Mouse (Mus musculus) hindbrain, embryonic 12.5 days (tissue): ENCODE measurements around the gene Psmb8. TPM values are rescaled to one million over a fixed set of nuclear protein-coding genes. Genes with fewer than 3 reads are reported as not detected.
A peak's percentile ranks its signal among the peaks of the same experiment; 100 is the strongest.

Source experiments
- ATAC-seq: fragments of 200-750 bp; cut with Nextera tagmentation; 2 replicates; pipeline ENCODE4 v1.8.0; 2017; ENCODE audit warnings: moderate TSS enrichment; ENCODE audit not compliant: low FRiP score
- H3K27ac ChIP-seq: fragments of 300-500 bp; sonication (generic); 2 replicates; pipeline ENCODE4 v1.5.1; 2016; ENCODE audit warnings: mild to moderate bottlenecking
- H3K27me3 ChIP-seq: fragments of 300-500 bp; sonication (generic); 2 replicates; pipeline ENCODE4 v1.6.1; 2016; ENCODE audit warnings: mild to moderate bottlenecking
- H3K36me3 ChIP-seq: fragments of 300-500 bp; sonication (generic); 2 replicates; pipeline ENCODE4 v1.6.1; 2016; ENCODE audit warnings: mild to moderate bottlenecking
- H3K4me1 ChIP-seq: fragments of 300-500 bp; sonication (generic); 2 replicates; pipeline ENCODE4 v1.6.1; 2016
- H3K4me2 ChIP-seq: fragments of 300-500 bp; sonication (generic); replicated peaks from 2 replicates; pipeline ENCODE4 v1.6.1; 2016; ENCODE audit warnings: mild to moderate bottlenecking
- H3K4me3 ChIP-seq: fragments of 300-500 bp; sonication (generic); 2 replicates; pipeline ENCODE4 v1.5.1; 2016; ENCODE audit warnings: mild to moderate bottlenecking
- H3K9ac ChIP-seq: fragments of 300-500 bp; sonication (generic); 2 replicates; pipeline ENCODE4 v1.6.1; 2016; ENCODE audit warnings: mild to moderate bottlenecking, moderate library complexity
- H3K9me3 ChIP-seq: fragments of 300-500 bp; sonication (generic); replicated peaks from 2 replicates; pipeline ENCODE4 v1.6.1; 2016; ENCODE audit warnings: mild to moderate bottlenecking
- WGBS: fragments of 180-500 bp; shearing (Covaris S2); methylation state at CpG from one replicate; pipeline ENCODE4 v1.1.7; 2016; 5-methylcytosine and 5-hydroxymethylcytosine counted together
- polyA plus RNA-seq: library from polyadenylated mRNA; unstranded; fragments of >200 nt; fragmentation: Nextera tagmentation; extraction: Ambion mirVana; gene quantifications from 2 replicates; pipeline ENCODE4 v1.2.1, GENCODE M21; 2016

The Psmb8 gene
- polyA plus RNA-seq, 1 experiment from 2014 or later = 2.9 TPM

DNA sequence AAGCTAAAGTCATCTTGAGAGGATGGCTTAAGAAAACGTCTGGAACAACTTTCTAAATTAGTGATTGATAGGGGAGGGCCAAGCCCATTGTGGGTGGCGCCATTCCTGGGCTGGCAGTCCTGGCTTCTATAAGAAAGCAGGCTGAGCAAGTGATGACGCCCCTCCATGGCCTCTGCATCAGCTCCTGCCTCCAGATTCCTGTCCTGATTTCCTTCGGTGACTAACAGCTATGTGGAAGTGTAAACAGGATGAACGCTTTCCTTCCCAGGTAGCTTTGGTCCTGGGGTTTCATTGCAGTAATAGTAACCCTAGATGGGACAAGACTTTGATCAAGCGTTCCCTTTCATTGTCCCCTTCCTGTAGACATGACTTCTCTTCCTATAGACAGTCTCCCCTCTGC, 18.5 kb upstream of the Psmb8 start:
- peaks cover 14% of the 10 kb centered on the region for H3K27me3 ChIP-seq
- no peaks in the 10 kb centered on the region for H3K4me1 ChIP-seq
- no peaks in the 10 kb centered on the region for H3K36me3 ChIP-seq
- H3K27ac ChIP-seq = no peak overlapping the region
- no peak overlapping the region for H3K4me2 ChIP-seq
- H3K4me3 ChIP-seq = no peak overlapping the region
- WGBS = 71% methylated on average over 6 of the region's 6 CpGs
- no peak overlapping the region for H3K9ac ChIP-seq
- no peak for ATAC-seq
- H3K9me3 ChIP-seq = no peaks in the 10 kb centered on the region

DNA sequence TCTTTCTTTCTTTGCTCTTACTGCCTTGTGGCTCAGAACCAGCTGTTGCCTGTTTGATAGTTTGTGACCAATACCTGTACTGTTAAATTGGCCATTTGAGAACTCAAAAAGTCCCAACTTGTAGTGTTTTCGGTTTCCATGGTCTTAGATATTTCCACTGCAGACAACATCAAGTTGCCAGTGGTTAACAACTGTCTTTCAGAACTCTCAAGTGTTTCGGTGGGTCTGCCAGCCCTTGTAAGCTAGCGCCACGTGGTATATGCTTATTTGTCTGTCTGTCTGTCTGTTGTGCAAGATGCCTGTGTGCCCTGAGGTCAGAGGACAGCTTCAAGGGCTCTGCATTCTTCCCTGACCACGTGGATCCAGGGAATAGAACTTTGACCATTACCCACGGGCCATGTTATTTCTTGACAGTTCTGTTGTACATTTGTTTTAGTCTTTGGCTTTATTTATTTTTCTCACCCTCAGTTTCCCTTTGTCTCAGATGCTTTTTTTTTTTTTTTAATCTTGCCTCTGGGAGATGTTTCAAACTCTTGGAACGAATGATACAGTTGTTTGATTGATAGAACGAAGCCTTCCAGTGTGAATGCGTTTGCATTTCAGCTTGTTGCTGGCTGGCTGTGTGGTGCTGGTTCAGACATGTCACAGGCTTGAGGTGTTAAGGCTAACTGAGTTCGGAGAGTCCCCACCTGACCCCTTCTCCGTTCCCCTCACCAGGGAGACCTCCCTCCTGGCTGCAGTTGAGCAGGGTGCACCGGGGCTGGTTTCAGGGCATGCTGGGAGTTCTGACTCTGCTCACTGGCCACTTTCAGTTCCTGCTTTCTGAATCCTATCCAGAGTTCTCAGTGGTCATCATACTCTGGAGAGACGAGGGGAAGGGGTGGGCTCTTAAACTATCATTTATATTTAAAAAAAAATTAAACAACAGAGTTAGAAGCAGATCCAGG, 17.3 kb upstream of the Psmb8 start:
- Histone ChIP-seq H3K36me3 (no peaks in the 10 kb centered on the region), H3K9me3 (no peaks in the 10 kb centered on the region), H3K27me3 (peaks cover 20% of the 10 kb centered on the region), H3K9ac (no peak overlapping the region), H3K27ac (no peak overlapping the region), H3K4me3 (no peak overlapping the region), H3K4me2 (no peak overlapping the region), H3K4me1 (no peaks in the 10 kb centered on the region)
- no peak for ATAC-seq
- 77% methylated on average over 13 of the region's 13 CpGs for WGBS

DNA sequence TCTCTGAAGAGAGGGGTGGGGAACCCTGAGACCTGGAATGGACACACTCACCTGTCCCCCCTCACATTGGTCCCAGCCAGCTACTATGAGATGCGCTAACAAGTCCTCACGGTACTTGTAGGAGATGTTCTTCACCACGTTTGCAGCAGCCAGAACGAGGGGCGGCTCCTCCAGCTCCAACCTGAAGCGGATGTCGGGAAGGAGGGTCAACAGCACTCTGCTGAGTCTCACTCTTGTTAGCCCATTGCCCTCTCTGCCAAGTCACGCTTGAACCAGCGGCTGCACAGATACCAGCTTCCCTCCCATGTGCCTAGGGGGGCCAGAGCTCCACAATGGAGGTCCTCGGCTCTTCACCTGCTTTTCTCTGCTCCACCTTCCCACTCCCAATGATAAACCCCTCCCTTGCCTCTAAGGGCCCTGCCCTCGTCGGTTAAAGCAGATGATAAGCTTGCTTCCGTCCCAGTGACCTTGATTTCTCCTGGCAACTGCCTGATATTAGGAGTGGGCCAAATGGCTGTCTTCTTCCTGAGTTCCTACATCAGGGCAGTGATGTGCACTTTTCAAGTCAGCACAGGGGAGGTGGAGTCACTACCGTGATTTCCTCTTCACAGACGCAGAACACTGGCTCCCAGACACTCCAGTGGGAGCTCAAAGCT, 13.8 kb upstream of the Psmb8 start:
- Histone ChIP-seq H3K4me3 (no peak overlapping the region), H3K4me2 (no peak overlapping the region), H3K27ac (no peak overlapping the region), H3K9me3 (no peaks in the 10 kb centered on the region), H3K9ac (no peak overlapping the region), H3K36me3 (no peaks in the 10 kb centered on the region), H3K4me1 (peaks cover 17% of the 10 kb centered on the region), H3K27me3 (peaks cover 52% of the 10 kb centered on the region)
- WGBS = 84% methylated on average over 15 of the region's 15 CpGs
- ATAC-seq = no peak

DNA sequence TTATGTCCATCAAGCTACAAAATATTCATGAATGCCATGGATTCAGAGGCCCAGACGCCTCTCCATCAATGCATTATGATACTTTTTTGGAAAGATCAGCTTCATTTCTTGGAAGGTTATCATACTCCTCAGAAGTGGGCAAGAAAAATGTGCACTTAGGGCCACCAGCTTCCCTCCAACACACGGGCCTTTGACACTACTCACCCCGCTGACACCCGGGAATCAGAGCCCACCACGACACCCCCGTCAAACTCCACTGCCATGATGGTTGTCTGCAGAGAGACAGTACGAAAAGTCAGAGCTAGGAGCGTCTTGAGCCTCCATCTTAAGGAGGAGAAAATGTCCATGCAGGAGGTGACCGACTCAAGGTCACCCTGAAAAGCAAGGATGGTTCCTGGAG, 12.0 kb upstream of the Psmb8 start:
- no peak overlapping the region for H3K9ac ChIP-seq
- no peak overlapping the region for H3K27ac ChIP-seq
- H3K9me3 ChIP-seq = no peaks in the 10 kb centered on the region
- WGBS = 85% methylated on average over 9 of the region's 9 CpGs
- H3K4me2 ChIP-seq = no peak overlapping the region
- H3K27me3 ChIP-seq = peaks cover 71% of the 10 kb centered on the region
- ATAC-seq = no peak
- H3K4me1 ChIP-seq = peaks cover 17% of the 10 kb centered on the region
- H3K4me3 ChIP-seq = no peak overlapping the region
- no peaks in the 10 kb centered on the region for H3K36me3 ChIP-seq

DNA sequence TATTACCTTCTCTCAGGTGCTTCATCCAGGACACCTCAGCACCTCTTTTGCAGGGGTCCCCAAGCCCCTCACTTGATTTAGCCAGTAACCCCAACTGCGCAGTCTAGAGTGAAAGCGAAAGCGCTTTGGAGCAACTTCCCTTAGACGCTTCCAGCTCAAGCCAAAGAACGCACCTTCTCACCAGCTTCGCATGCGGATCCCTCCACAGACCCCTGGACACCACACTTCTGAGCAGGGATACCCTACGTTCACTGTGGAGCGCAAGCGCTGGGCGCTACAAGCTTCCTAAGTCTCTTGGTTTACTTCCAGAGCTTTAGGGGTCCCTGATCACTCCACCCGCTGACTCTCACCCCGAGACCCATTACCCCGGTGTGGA, 10.6 kb upstream of the Psmb8 start:
- Histone ChIP-seq H3K4me3 (peak overlapping the region; percentile 39), H3K27me3 (peaks cover 84% of the 10 kb centered on the region), H3K4me1 (peaks cover 17% of the 10 kb centered on the region), H3K27ac (no peak overlapping the region), H3K9ac (peak overlapping the region; percentile 47), H3K9me3 (no peaks in the 10 kb centered on the region), H3K4me2 (peak overlapping the region; percentile 84), H3K36me3 (no peaks in the 10 kb centered on the region)
- 2% methylated on average over 14 of the region's 14 CpGs for WGBS
- 0 out of 2 replicates have a peak, but pooled peaks have one; percentile 29 for ATAC-seq

DNA sequence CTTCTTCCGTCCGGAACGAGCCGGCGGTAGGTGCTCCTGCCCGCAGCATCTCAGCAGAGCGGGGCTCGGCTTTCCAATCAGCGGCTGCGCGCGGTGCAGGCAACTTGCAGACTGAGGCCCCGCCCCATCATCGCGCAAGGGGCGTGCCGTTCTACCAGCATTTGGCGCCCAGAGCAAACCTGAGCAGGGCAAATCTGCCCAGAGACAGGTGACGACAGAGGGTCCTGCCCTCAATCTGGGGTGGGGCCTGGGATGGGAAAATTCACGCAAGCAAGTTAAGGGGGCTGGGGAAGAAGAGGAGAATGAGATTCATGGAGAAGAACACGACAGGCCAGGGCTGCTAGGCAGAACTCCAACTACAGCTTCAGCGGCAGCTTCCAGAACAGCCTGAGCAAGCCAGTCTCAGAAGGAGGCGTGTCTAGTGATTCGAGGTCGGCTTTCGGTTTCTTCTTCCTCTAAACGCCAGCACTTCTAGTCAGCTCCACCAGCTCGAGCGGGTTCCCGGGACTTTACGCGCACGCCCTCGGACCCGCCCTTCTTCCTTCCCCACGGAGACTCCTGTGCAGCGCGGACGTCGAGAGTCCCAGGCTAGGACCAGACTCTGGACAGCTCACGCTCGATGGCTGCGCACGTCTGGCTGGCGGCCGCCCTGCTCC, 10.1 kb upstream of the Psmb8 start, which contains the start of the genes Tap1 and Psmb9:
Gene Tap1, plus strand, starts transcription at position 293 of the 656 bp plus-strand sequence.
Gene Psmb9, minus strand, starts transcription at position 504 of the 656 bp plus-strand sequence.
- Histone ChIP-seq H3K27me3 (peaks cover 89% of the 10 kb centered on the region), H3K4me1 (peaks cover 17% of the 10 kb centered on the region), H3K27ac (no peak within 1 kb of the TSS), H3K36me3 (no peaks in the 10 kb centered on the region), H3K9me3 (no peaks in the 10 kb centered on the region), H3K4me3 (peak within 1 kb of the TSS; percentile 39), H3K9ac (peak within 1 kb of the TSS; percentile 47), H3K4me2 (peak within 1 kb of the TSS; percentile 84)
- under 1% methylated on average over 46 of the region's 46 CpGs for WGBS
- ATAC-seq = peak; percentile 90

DNA sequence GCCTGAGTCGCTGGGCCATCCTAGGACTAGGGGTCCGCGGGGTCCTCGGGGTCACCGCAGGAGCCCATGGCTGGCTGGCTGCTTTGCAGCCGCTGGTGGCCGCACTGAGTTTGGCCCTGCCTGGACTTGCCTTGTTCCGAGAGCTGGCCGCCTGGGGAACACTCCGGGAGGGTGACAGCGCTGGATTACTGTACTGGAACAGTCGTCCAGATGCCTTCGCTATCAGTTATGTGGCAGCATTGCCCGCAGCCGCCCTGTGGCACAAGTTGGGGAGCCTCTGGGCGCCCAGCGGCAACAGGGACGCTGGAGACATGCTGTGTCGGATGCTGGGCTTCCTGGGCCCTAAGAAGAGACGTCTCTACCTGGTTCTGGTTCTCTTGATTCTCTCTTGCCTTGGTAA, 9.5 kb upstream of the Psmb8 start:
- no peak for ATAC-seq
- Histone ChIP-seq H3K36me3 (no peaks in the 10 kb centered on the region), H3K9ac (peak overlapping the region; percentile 45), H3K27me3 (peaks cover 96% of the 10 kb centered on the region), H3K4me2 (peak overlapping the region; percentile 84), H3K9me3 (no peaks in the 10 kb centered on the region), H3K27ac (no peak overlapping the region), H3K4me3 (peak overlapping the region; percentile 39), H3K4me1 (peaks cover 17% of the 10 kb centered on the region)
- 3% methylated on average over 20 of the region's 20 CpGs for WGBS

DNA sequence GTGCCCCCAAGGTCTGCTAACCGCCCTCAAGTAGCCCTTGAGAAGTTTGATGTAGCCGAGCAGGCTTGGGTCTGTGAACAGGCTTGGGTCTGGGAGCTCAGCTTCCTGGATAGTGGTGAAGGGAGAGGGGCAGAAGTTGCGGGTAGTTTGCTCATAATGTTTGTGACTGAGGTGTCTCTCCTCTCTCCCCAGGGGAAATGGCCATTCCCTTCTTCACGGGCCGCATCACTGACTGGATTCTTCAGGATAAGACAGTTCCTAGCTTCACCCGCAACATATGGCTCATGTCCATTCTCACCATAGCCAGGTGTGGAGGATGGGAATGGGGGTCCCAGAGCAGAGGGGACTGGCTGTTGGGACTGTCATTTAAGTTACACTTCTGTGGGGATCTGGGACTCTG, 8.5 kb upstream of the Psmb8 start:
- peaks cover 96% of the 10 kb centered on the region for H3K27me3 ChIP-seq
- WGBS = 77% methylated on average over 6 of the region's 6 CpGs
- no peaks in the 10 kb centered on the region for H3K36me3 ChIP-seq
- no peak overlapping the region for H3K4me3 ChIP-seq
- H3K9me3 ChIP-seq = no peaks in the 10 kb centered on the region
- no peak overlapping the region for H3K9ac ChIP-seq
- H3K4me2 ChIP-seq = no peak overlapping the region
- peaks cover 17% of the 10 kb centered on the region for H3K4me1 ChIP-seq
- no peak overlapping the region for H3K27ac ChIP-seq
- no peak for ATAC-seq

DNA sequence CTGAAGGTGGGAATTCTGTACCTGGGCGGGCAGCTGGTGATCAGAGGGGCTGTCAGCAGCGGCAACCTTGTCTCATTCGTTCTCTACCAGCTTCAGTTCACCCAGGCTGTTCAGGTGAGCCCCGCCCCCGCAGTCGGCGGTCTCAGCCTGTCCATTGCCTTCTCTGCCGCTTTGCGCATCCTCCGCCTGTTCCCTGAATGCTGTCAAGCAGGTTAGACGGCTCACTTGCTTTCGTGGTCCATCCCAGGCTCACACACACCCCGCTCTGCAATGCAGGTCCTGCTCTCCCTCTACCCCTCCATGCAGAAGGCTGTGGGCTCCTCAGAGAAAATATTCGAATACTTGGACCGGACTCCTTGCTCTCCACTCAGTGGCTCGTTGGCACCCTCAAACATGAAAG, 4.7 kb upstream of the Psmb8 start:
- Histone ChIP-seq H3K27ac (no peak overlapping the region), H3K4me1 (peaks cover 11% of the 10 kb centered on the region), H3K4me2 (no peak overlapping the region), H3K9ac (no peak overlapping the region), H3K36me3 (no peaks in the 10 kb centered on the region), H3K9me3 (no peaks in the 10 kb centered on the region), H3K4me3 (no peak overlapping the region), H3K27me3 (peaks cover 98% of the 10 kb centered on the region)
- ATAC-seq = no peak
- WGBS = 31% methylated on average over 16 of the region's 16 CpGs

DNA sequence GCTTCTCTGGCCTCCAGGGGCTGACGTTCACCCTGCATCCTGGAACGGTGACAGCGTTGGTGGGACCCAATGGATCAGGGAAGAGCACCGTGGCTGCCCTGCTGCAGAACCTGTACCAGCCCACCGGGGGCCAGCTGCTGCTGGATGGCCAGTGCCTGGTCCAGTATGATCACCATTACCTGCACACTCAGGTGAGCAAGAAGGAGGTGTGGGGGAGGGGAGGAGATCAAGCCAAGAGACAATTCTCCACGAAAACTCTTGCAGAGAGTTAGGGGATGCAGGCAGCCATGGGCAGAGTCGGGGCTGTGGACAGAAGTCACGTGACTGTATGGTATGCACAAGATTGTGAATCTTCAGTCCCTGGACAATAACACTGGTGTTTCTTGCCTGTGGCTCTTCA, 4.1 kb upstream of the Psmb8 start:
- Histone ChIP-seq H3K9me3 (no peaks in the 10 kb centered on the region), H3K36me3 (no peaks in the 10 kb centered on the region), H3K4me1 (peaks cover 12% of the 10 kb centered on the region), H3K4me3 (no peak overlapping the region), H3K27me3 (peaks cover 98% of the 10 kb centered on the region), H3K9ac (no peak overlapping the region), H3K27ac (no peak overlapping the region), H3K4me2 (no peak overlapping the region)
- no peak for ATAC-seq
- WGBS = 54% methylated on average over 8 of the region's 8 CpGs

DNA sequence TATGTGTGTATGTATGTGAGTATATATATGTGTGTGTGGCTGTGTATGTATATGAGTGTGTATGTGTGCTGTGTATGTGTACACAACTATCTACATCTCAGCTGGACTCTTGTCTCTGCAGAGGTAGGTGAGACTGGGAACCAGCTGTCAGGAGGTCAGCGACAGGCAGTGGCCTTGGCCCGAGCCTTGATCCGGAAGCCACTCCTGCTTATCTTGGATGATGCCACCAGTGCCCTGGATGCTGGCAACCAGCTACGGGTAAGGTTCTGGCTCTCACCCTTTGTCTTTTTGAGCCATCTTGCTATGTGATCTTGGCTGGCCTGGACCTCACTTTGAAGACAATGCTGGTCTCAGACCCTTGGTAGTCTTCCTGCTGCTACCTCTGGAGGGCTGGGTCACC, 2.8 kb upstream of the Psmb8 start:
- peaks cover 12% of the 10 kb centered on the region for H3K4me1 ChIP-seq
- H3K4me3 ChIP-seq = no peak overlapping the region
- no peak for ATAC-seq
- peaks cover 99% of the 10 kb centered on the region for H3K27me3 ChIP-seq
- H3K9ac ChIP-seq = no peak overlapping the region
- no peak overlapping the region for H3K4me2 ChIP-seq
- no peaks in the 10 kb centered on the region for H3K9me3 ChIP-seq
- H3K27ac ChIP-seq = no peak overlapping the region
- 90% methylated on average over 4 of the region's 4 CpGs for WGBS
- H3K36me3 ChIP-seq = no peaks in the 10 kb centered on the region

DNA sequence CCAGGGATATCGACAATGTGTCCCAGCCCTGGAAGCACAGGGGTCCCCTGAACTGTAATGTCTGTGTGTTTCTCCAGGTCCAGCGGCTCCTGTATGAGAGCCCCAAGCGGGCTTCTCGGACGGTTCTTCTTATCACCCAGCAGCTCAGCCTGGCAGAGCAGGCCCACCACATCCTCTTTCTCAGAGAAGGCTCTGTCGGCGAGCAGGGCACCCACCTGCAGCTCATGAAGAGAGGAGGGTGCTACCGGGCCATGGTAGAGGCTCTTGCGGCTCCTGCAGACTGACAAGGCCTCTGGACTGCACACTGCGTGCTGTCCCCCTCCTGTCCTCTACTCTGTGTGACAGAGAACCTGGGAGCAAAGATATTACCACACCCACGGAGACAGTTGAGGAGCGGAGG, 1.0 kb upstream of the Psmb8 start:
- Histone ChIP-seq H3K4me2 (peak overlapping the region; percentile 64; the same call in 1 of the 2 replicates), H3K9me3 (no peaks in the 10 kb centered on the region), H3K9ac (no peak overlapping the region), H3K27me3 (peaks cover 97% of the 10 kb centered on the region), H3K4me3 (no peak overlapping the region), H3K27ac (no peak overlapping the region), H3K4me1 (peaks cover 12% of the 10 kb centered on the region), H3K36me3 (no peaks in the 10 kb centered on the region)
- WGBS = 35% methylated on average over 12 of the region's 12 CpGs
- no peak for ATAC-seq
